Mouse (Mus musculus) T-cell, adult 2 months (primary cell): Measurements from ENCODE around the gene Ube4b.
"Not testable (repeated sequence)": the region's sequence is repeated elsewhere in the genome, so short reads cannot be mapped to it uniquely, and the experiment has no call there.

Experiments used
- DNase-seq: peaks from one replicate; pipeline ENCODE4 v3.0.0; 2022; ENCODE audit warnings: low spot score

The Ube4b gene

DNA sequence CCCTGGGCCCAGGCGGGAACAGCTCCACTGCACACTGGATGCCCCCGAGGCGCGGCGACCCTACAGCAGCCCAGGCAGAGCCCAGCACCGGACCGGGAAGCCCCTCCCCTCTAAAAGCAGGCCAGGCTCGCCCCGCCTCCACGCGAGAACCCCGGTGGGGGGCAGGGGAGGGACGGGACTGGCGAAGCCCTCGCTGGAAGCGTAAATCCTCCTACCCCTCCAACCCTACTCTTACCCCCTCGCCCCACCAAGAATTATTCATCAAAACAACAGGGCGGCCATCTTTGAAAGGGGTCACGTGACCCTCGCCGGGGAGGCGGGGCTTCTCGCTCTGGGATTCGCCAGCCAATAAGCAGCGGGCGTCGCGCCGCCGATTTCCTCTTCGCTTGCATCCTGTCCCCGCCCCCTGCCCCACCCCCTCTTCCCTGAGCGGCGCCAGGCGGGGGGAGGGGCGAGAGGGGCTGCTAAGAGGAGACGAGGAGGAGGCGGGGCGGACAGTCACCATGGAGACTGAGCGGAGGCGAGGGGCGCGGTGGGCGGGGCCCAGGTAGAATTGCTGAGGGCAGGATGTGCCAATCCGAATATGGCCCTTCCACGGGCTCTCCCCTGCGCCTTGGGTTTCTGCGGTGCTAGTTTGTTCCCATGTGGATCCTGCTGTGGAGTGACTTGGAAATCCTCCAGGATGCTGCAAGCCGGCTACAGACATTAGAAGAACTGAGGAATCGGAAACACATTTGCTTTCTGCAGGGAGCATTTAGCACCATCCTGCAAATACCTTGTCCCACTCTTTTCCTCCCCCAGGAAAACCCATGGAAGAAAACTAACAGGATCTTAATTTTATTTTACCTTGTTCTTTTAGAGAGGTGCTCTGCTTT lies at the start of gene Ube4b:
Ube4b (minus strand) TSS at position 425 of the 875 bp plus-strand sequence.
- DNase-seq: peak; percentile 96

DNA sequence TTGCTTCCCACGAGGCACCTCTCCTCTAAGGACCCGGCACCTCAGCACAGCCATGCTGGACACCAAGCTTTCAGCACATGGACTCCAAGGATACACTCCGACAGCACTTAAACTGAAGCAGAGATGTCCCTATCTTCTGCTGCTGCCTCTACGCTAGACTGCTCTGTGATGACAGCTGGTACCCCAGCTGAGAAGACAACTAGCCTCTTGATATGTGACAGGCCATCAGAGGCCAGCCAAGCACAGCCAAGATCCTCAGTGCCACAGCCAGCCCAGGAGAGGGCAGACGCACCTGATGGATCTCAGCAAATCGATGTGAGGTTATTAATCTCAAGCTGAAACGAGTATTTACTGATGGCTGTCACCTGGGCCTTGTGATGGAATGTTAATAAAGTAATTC lies 48.5 kb upstream of the Ube4b start:
- no peak for DNase-seq

DNA sequence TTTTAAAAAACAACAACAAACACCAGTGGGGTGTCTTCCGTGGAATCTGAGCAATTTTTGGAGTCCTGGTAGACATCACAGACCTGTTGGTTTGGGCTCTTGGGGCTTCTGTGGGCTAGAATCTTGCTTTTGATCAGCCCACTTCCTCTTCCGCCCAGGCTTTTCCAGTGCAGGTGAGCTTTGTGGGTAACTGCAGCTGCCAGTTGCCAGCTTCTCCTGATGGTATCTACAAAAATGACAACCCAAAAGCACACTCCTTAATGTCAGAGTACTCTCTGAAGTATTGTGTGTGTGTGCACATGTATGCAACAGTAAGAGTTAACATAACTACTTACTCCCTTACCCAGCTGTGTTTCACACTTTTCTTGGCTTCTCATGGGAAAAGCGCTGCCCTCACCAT lies 43.0 kb upstream of the Ube4b start:
- DNase-seq: peak; percentile 82

DNA sequence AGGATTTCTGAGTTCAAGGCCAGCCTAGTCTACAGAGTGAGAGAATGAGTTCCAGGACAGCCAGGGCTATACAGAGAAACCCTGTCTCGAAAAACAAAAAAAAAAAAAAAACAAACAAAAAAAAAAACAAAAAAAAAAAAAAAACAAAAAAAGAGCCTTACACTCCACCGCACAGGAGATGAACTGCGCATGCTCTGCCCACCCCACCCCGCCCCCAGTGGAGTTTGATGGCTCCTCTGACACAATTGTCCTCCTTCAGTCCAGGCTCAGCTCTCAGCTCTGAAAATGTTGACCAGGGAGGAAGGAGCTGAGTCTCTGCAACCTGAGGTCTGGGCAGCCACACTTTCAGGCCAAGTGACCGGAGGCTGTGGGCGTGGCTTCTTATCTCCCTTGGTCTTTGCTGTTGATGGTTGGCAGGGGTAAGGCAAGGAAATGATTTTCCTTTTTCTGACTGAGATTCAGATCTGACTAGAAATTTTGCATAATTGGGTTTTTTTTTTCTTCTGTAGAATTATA lies 36.9 kb upstream of the Ube4b start:
- no peak for DNase-seq

DNA sequence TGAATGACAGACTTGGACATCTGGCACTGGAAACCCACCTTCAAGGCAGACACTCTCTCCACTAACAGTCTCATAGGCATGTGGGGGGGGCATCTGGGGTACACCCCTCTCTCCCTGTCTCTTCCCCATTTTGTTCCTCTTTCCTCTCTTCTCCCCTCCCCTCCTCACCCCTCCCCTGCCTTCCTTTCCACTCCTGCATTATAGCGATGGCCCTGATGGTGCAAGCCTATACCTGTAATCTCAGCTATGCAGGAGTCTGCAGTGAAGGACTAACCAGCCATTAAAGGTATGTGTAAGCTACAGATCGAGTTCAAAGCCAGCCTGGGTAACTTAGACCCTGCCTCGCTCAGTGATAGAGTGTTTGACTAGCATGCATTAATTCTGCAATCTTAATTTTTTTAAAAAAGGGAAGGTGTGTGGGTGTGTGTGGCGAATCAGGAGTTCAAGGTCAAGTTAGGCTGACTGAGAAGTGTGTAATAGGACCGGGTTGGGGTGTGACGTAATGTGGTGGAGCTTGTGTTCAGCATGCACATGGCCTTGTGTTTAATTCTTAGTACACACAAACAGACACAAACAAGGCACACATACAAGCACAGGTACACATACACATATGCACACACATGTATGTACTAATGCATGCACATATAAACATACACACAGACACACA lies 35.9 kb upstream of the Ube4b start:
- no peak for DNase-seq

DNA sequence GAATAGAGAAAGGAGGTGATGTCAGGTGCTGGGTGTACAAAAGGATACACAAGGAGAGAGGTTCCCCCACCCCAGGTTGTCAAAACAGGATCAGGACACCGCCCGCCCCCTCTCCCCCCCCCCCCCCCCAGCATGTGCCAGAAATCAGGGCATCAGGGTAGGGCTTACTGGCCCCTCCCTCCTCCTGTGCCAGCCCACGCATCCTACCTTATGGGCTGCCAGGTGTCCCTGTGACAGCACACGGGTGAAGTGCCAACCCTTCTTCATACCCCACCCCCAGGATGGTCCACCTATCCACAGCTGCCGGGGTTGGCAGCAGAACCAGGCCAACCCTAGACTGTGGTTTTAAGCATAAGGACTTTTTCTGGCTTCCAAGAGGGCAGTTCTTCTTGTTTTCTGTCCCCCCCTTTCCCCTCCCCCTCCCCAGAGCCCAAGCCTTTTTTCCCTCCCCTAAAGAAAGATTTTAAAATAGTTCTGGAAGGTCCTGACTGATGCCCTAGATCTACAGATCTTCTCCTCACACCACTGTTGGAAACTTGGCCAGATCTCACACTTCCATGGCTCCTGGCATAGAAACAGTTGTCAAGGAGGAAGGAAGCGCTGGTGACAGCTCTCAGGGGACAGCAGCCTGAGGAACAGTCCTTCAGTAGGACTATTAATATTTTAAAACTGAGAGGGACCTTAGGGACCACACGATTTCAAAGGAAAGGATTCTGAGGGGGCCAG lies 35.2 kb upstream of the Ube4b start:
- no peak for DNase-seq

DNA sequence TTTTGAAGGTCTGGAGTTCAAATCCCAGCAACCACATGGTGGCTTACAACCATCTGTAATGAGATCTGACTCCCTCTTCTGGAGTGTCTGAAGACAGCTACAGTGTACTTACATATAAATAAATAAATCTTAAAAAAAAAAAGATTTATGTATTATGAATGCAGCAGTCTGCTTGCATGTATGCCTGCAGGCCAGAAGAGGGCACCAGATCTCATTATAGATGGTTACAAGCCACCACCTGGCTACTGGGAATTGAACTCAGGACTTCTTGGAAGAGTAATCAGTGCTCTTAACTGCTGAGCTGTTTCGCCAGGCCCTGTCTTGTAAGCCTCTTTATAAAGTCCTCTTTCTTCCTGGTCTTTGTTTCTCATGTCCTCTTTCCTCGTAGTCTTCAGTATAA lies 33.9 kb upstream of the Ube4b start:
- not testable (repeated sequence) for DNase-seq

DNA sequence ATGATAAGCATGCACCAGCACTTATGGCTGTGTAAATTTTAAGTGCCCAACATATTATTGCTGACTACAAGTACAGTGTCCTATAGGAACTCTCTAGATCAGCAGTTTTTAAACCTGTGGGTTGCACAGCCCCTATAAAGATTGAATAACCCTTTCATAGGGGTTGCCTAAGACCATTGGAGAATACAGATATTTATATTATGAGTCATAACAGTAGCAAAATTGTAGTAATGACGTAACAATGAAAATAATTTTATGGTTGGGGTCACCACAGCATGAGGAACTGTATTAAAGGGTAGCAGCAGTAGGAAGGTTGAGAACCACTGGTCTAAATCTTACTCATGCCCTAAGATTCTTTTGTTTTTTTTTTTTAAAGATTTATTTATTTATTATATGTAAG lies 32.9 kb upstream of the Ube4b start:
- no peak for DNase-seq

DNA sequence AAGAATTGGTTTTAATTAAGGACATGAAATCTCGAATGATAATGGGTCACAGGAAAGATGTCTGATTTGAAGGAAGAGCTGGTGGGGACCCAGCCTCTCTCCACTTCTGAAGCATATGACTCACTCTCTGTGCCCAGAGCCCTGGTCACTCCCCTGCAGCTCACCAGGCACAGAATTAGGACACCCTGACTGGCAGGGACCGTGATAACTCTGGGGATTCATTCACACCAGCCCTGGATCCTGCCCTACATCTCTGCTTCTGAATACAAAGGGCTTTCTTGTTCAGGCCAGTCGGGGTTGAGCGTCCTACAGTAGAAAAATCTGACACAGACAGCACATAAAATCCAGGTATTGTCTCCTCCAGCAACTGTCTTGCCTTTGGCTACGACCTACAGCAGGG lies 32.0 kb upstream of the Ube4b start:
- no peak for DNase-seq

DNA sequence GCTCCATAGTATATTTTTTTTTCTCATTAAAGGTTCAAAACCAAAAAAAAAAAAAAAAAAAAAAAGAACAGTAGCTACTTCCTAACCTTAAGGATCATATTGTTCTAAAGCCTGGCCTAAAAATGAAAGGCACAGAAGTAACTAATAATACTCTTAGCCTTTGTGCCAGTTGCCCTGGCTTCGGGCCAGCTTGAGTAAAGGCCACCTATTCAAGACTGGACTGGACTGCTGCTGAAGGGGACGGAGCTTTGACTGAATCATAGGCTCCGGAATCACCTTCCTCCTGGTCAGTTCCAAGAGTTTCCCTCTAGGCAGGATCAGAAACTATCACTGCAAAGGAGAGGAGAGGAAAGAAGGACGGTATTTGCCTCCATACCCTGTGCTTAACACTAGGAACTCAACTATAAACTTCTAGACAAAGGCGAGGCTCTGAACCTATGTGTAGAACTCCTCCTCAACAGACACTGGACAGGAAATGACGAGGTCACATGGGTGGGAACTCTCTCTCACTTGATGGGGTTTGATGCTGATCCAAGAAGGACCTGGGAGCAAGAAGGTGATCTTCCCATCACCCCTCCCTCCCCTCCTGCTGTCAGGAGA lies 31.4 kb upstream of the Ube4b start:
- DNase-seq: no peak

DNA sequence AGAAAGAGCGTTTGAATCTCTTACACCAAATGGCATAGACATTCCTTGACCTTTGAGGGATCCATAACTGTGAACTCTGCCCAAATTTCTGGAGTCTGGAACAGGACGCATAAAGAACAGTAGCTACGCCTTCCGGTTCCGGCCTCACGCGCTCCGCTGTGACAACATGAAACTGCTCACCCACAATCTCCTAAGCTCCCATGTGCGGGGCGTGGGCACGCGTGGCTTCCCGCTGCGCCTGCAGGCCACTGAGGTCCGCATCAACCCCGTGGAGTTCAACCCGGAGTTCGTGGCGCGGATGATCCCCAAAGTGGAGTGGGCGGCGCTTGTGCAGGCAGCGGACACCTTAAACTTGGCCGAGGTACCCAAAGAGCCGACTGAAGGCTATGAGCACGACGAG lies 30.6 kb upstream of the Ube4b start:
- DNase-seq: not testable (repeated sequence)

DNA sequence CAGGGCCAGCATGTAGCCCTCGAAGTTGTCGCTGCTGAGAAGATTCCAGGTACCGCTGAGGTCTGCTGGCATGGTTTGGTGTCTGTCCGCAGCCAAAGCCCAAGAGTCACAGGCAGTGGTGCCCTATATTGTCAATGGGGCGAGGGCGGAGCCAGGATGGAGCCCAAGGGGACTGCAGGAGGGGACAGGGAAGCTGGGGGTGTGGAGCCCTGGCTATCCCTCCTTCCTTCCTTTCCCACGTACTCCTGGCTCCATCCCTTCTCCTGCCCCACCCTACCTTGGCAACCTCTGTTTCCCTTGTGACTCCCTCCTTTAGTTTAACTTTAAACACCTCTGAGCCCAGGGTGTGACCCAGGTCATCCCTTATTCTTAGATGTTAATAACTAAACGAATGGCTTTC lies 28.3 kb upstream of the Ube4b start, which contains the start of gene Rbp7:
Rbp7 (minus strand) TSS at position 100 of the 400 bp plus-strand sequence.
- no peak for DNase-seq

DNA sequence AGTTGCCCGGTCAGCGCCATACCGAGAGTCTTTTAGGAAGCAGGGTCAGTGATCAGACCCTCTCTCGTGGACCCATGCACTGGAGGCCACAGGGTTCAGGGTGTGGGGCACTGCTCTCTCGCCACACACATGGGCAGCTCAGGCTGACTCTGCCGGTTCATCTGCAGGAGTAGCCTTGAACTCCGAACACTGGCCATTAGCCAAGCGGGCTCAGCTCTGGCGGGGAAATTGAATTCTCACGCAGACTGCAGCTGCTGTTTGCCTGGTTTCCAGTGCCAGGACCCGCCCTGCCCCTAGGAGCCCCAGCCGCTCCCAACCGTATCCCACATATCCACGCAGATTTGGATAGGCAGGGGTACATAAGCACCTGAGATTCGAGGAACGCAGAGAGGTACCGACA lies 27.7 kb upstream of the Ube4b start:
- no peak for DNase-seq

DNA sequence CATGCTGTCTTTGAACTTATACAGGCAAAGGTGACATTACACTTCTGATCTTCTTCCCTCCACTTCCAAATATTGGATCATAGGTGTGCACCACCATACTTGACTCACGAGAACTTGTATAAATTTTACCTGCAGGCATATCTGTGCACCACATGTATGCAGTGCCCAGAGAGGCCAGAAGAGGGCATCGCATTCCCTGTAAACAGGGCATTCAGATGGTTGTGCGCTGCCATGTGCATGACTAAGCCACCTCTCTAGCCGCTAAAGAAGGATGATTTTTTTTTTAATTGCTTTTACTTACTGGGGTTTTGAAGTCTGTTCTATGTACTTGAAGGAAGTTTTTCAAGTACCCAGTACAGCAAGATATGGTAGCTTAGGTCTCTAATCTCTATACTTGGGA lies 27.1 kb upstream of the Ube4b start:
- DNase-seq: peak; percentile 59

DNA sequence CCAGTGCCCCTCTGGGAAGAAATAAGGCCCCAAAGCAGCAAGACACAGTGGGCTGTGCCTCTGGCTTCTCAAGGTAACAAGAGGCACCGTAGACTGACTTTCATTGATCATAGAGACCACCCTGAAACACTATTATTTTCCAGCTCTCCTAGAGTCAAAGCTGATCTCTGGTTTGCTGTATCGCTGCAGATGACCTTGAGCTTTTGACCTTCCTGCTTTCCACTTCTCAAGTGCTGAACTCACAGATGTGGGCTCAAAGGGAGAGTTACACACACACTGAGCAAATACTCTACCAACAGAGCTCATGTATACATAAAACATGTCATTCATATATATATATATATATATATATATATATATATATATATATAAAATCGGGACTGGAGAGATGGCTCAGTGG lies 24.1 kb upstream of the Ube4b start:
- DNase-seq: no peak

DNA sequence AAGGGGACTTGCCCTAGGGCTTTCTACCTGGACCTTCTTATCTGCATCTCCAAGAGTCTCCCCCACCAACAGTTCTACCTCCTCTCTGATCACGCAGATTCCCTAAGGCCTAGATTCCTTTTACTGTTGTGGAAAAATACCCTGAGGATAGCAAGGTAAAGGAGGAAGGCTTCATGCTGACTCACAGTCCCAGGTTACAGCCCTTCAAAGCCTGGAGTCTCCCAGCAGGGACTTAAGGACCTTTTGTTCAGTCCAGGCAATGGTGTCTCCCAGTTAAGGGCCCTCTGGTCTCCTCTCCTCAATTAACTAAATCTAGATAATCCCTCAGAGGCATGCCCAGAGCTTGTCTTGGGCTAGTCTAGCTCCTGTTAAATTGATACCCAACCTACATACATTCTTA lies 19.8 kb upstream of the Ube4b start:
- no peak for DNase-seq

DNA sequence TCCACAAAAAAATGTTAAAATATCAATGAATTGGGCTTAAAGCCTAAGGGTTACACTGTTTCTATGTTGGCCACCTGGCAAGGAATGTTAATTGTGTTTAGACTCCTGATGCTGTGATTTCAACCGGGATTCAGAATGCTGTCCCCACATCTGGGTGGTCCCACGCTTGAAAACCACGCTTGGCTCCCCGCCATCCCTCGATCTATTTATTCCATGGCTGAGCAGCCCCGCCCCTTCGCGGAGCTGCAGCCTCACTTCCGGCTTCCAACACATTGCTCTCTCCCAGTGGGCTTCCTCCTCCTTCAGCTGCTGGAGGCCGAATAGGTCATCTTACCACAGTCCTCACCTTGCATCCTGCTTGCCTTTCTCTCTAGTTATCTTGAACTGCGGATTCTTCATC lies 19.3 kb upstream of the Ube4b start:
- DNase-seq: no peak

DNA sequence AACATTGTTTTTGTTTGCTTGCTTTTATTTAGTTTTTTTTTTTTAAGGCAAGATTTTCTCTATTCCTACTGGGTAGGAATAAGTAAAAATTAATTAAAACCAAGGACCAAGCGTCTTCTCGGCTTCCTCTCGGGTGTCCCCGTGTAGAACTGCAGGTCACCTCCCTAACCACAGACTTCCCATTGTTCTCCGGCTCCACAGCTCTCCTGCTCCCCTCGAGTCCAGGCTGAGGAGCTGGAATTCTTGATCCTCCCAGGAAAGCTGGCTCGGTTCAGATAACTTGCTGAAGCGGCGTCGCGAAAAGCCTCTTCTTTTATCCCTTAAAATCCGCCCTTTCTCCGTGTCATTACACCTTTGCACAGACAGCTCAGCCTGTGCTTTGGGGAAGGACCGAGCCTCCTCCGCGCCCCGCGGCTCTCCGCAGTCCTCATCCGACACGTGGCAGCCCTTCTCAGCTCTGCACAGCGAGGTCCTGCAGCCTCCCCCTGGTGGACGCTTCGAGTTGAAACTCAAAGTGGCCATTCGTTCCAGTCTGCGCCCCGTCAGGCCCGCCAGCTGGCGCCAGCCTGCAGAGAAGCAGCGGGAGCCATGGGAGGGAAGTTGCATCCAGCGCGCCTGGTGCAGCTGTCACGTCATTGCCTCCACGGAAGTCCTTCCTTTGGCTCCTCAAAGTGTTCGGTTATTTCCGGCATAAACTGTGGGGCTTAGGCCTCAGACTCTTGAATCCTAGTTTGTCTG lies 18.6 kb upstream of the Ube4b start:
- peak; percentile 84 for DNase-seq

DNA sequence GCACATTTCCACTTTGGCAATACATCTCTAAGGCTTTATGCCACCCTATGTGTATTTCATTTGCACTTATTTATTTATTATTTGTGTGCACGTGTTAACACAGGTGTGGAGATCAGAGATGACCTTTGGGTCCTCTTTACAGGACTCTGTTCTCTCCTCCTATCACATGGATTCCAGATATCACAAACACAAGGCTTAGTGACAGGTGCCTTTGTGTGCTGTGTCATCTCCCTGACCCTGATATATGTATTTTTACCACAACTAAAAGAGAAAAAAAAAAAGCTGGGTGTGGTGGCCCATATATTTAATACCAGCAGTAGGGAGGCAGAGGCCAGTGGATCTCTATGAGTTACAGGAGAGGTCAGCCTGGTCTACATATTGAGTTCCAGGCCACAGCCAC lies 17.9 kb upstream of the Ube4b start:
- no peak for DNase-seq

DNA sequence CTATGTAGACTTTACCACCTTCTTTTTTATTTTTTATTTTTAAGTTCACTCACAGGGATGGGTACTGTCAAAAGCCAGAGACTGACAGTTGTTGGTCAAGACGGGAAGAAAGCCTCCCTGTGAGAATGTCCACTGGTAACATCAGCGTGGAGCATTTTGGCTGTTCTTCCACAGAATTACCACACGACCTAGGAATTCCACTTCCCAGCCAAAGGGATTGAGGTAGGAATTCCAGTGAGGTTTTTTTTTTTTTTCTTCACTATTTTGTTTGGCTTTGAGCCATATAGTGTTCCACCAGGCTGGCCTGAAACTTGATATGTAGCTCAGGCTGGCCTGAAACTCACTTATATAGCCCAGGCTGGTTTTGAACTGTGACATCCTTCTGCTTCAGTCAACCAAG lies 15.9 kb upstream of the Ube4b start:
- no peak for DNase-seq

DNA sequence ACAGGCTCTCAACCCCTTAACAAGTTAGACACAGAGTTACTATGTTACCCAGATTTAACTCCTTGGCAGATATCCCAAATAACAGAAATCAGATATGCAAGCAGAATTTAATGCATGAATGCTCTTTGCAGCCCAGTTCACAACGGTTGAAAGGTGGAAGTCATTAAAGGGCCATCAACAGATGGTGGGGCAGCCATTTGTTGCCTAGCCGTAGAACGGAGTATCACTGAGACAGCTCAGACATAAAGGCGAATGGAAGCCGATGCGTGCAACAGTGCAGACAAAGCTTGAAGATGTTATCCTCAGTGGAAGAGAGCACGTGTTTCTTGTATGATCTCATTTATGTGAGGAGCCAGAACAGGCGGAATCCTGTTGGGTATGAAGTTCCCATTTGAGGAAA lies 14.0 kb upstream of the Ube4b start:
- DNase-seq: no peak

DNA sequence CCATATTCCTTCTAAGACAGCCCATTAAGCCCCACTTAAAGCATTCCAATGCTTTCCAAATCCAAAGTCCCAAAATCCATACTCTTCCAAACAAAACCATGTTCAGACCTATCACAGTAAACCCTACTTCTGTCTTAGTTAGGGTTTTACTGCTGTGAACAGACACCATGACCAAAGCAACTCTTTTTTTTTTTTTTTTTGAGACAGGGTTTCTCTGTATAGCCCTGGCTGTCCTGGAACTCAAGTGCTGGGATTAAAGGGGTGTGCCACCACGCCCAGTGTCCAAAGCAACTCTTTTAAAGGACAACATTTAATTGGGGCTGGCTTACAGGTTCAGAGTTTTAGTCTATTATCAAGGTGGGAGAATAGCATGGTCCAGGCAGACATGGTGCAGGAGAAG lies 5.3 kb upstream of the Ube4b start:
- not testable (repeated sequence) for DNase-seq
